Mouse (Mus musculus): ENCODE data around the gene C1ql1. TPM values are rescaled to one million over a fixed set of nuclear protein-coding genes. Genes with fewer than 3 reads are reported as not detected.

C1ql1 gene
- polyA plus RNA-seq (2015; fragmentation: Nextera tagmentation; extraction: Ambion mirVana), result 5.1 and 5.6 TPM in 2 replicates

DNA sequence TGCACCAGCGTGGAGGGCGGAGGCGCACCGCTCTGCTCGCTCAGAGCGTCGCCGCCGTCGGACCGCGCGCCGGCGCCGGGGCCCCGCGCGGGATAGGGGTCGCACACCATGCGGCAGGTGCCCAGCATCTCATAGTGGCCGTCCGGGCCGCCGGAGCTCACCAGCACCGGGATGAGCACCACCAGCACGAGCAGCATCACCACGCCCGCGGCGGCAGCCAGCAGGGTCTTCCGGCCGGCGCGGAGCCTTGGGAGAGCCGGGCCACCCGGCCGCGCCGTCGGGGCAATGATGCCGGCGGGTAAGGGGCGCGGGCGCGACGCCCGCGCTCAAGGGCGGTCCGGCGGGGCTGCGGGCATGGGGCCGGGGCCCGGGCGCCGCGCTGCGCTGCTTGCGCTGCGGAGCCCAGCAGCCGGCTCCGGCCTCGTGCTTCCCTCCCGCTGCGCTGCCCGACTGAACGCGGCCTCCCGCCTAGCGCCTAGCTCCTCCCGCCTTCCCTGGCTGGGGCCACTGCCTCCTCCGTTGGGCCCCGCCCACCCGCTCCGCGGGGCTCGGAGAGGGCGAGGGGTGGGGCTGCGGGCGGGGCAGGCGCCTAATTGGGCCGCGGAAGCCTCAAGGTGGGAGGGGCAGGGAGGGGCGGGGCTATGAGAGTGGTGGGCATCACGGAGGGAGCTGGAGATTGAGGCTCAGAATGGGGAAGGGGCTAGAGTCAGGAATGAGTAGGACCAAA lies at the start of gene C1ql1:
Gene C1ql1, minus strand, starts transcription at position 424 of the 727 bp plus-strand sequence.
- peak; percentile 91 for ATAC-seq (ENCODE audit: insufficient read depth, low FRiP score, low read depth)
- Histone ChIP-seq H3K4me1 (peaks cover 36% of the 10 kb centered on the region), H3K9ac (peak within 1 kb of the TSS; percentile 23; the same call in 1 of the 2 replicates), H3K36me3 (no peaks in the 10 kb centered on the region), H3K27ac (no peak within 1 kb of the TSS), H3K4me2 (peak within 1 kb of the TSS; percentile 86), H3K4me3 (replicated peaks) (peak within 1 kb of the TSS; percentile 43), H3K27me3 (replicated peaks) (peaks cover 78% of the 10 kb centered on the region), H3K9me3 (no peaks in the 10 kb centered on the region)
- under 1% methylated on average over 80 of the region's 87 CpGs for WGBS

DNA sequence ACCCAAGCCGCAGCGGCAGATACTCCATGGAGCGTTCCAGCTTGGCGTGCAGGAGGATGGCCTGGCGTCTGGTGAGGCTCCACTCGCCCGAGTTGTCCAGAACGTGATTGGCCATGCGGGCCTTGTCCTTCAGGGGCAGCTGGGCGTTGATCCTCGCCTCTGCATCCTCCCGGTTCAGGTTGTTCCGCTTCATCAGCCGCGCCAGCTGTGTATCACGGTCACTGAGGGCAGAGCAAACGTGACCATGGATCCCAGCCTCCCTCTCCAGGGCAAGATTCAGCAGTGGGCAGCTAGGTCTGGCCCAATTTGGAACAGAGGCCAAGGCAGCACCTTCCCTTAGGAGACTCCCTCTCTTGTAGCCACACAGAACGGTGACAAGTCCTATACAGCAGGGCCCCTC lies 48.5 kb upstream of the C1ql1 start:
- no peak for ATAC-seq (ENCODE audit: insufficient read depth, low FRiP score, low read depth)
- WGBS, result 90% methylated on average over 18 of the region's 18 CpGs
- Histone ChIP-seq H3K9me3 (no peaks in the 10 kb centered on the region), H3K27ac (no peak overlapping the region), H3K4me2 (no peak overlapping the region), H3K4me1 (peaks cover 19% of the 10 kb centered on the region; the same call in 1 of the 2 replicates), H3K27me3 (replicated peaks) (0 out of 2 replicates have a peak, but pooled peaks cover 12% of the 10 kb centered on the region), H3K9ac (no peak overlapping the region), H3K4me3 (replicated peaks) (no peak overlapping the region), H3K36me3 (peaks cover 35% of the 10 kb centered on the region)

DNA sequence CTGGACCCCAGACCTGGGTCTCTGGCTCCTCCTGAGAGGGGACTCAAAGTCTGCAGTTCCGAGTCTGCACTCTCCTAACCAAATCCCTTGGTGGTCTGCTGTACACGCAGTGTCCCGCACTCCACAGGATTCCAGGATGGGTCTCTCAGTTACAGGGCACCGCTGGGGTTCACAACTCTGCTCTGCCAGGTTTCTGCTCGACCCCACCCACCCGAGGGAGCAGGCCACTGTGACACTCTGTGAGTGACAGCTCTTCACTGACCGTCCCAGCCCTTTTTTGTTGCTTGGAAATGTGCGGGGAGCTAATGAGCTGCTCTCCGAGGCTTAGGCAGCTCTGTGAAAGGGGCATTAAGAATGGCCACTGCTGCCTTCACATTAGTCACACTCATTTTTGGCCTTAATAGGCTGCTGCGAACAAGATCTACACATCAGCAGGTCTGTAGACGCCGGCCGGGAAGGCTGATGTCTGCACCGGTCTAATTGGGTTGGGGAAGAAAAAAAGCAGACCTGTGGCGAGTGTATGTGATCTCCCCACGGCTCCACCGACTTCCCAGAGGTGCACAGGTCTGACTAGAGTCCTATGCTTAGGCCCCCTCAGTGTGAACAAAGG lies 47.0 kb upstream of the C1ql1 start:
- Histone ChIP-seq H3K4me3 (replicated peaks) (no peak overlapping the region), H3K36me3 (peaks cover 32% of the 10 kb centered on the region), H3K4me1 (peaks cover 22% of the 10 kb centered on the region; the same call in 1 of the 2 replicates), H3K9ac (no peak overlapping the region), H3K27ac (no peak overlapping the region), H3K4me2 (no peak overlapping the region), H3K27me3 (replicated peaks) (peaks cover 12% of the 10 kb centered on the region; the same call in 1 of the 2 replicates), H3K9me3 (no peaks in the 10 kb centered on the region)
- WGBS, result 53% methylated on average over 17 of the region's 17 CpGs
- no peak for ATAC-seq (ENCODE audit: insufficient read depth, low FRiP score, low read depth)

DNA sequence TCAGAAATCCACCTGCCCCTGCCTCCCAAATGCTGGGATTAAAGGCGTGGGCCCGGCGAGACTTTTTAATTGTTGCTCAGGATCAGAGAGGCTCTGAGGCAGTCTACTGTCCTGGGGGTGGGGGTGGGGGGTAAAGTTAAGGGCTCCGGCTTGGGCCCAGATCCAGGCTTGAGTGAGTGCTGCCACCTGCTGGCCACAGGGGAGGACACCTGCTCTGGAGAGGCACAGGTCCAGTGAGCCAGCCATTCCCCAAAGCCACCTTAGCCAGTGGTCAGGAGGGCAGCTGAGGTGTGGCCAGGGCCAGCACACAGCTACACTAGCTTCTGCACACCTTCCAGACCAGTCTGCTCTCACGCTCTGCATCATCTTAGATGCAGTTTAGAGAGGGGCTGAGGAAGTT lies 46.5 kb upstream of the C1ql1 start:
- Histone ChIP-seq H3K9me3 (no peaks in the 10 kb centered on the region), H3K4me3 (replicated peaks) (no peak overlapping the region), H3K27me3 (replicated peaks) (peaks cover 12% of the 10 kb centered on the region; the same call in 1 of the 2 replicates), H3K4me1 (peaks cover 19% of the 10 kb centered on the region; the same call in 1 of the 2 replicates), H3K4me2 (no peak overlapping the region), H3K27ac (no peak overlapping the region), H3K36me3 (peaks cover 27% of the 10 kb centered on the region), H3K9ac (no peak overlapping the region)
- WGBS, result 9% methylated on average over 5 of the region's 5 CpGs
- no peak for ATAC-seq (ENCODE audit: insufficient read depth, low FRiP score, low read depth)

DNA sequence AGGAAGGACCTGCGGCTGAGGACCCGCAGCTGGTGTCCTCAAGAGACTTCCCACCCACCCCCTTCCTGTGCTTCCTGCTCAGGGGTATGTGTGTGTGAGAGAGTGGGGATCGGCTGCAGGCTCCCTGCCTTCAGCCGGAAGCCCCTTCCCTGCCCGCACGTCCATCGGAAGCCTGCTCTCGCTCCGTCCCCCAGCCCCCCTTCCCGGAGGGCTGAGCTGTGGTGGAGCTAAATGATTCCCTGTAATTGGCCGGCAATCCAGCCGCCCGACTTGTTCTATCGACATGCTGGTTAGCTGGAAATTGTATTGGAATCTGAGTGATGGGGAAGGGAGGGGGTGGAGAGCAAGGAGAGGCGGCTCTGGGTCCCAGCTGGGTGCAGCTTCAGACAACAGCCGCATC lies 45.2 kb upstream of the C1ql1 start:
- Histone ChIP-seq H3K36me3 (peaks cover 20% of the 10 kb centered on the region), H3K4me2 (peak overlapping the region; percentile 45)
- ATAC-seq (ENCODE audit: insufficient read depth, low FRiP score, low read depth), result peak; percentile 32; the same call in 1 of the 2 replicates

DNA sequence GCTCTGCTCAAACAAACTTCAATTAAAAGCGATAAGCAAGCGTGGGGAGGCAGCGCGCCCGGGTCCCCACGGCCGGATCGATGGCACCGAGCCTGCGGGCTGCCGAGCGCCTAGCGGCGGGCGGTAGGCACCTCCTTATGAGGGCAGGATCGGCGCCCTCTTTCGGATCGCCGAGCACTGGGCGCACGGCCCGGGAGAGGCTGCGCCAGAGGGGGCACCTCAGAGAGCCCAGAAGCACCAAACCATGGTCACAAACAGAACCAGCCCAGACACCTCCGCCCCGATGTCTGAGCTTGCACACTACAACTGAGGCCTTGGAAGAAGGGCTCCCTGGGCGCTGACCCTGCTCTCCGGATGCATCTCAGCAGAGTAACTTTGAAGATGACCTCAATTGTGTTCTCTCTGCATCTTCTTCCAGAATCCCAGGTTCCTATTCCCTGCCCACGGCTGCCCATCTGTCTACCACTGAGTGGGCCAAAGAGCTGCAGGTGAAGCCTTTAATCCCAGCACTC lies 43.7 kb upstream of the C1ql1 start:
- peak overlapping the region; percentile 36 for H3K4me3 ChIP-seq (replicated peaks)
- H3K9me3 ChIP-seq, result no peaks in the 10 kb centered on the region
- ATAC-seq (ENCODE audit: insufficient read depth, low FRiP score, low read depth), result no peak
- H3K4me1 ChIP-seq, result peaks cover 19% of the 10 kb centered on the region; the same call in 1 of the 2 replicates
- WGBS, result 5% methylated on average over 29 of the region's 29 CpGs
- H3K9ac ChIP-seq, result 0 out of 2 replicates have a peak overlapping the region, but pooled peaks have one; percentile 2
- H3K27me3 ChIP-seq (replicated peaks), result peaks cover 15% of the 10 kb centered on the region; the same call in 1 of the 2 replicates
- H3K36me3 ChIP-seq, result peaks cover 15% of the 10 kb centered on the region
- peak overlapping the region; percentile 77 for H3K4me2 ChIP-seq
- no peak overlapping the region for H3K27ac ChIP-seq

More for the DNA sequence above, 45.2 kb upstream of the C1ql1 start:
- H3K27ac ChIP-seq, result peak overlapping the region; percentile 28; the same call in 1 of the 2 replicates
- H3K4me3 ChIP-seq (replicated peaks), result peak overlapping the region; percentile 18
- WGBS, result 2% methylated on average over 16 of the region's 16 CpGs
- H3K9me3 ChIP-seq, result no peaks in the 10 kb centered on the region
- peaks cover 13% of the 10 kb centered on the region; the same call in 1 of the 2 replicates for H3K27me3 ChIP-seq (replicated peaks)
- peaks cover 19% of the 10 kb centered on the region; the same call in 1 of the 2 replicates for H3K4me1 ChIP-seq
- no peak overlapping the region for H3K9ac ChIP-seq

DNA sequence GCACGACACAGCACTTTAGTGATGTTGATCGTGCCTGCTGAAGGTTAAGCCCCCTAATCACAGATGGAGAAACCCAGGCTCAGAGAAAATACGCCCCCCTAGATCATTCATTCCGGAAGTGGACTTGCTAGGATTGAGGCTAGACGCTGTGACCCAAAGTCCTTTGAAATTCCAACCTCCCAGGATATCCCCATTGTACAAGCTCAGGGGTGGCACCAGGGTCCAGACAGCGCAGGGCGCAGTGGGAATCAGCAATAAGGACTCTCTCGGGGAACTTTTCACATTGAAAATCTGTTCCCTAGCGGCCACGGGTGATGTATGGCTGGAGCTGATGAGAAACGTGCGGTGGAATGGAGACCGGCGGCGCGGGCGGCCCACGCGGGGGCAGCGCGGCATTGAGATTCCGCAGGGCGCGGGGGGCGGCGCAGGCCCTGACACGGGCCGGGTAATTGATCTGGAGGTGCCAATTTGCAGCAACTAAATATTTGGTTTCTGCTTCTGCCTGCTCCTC lies 43.2 kb upstream of the C1ql1 start:
- Histone ChIP-seq H3K9ac (0 out of 2 replicates have a peak overlapping the region, but pooled peaks have one; percentile 2), H3K9me3 (no peaks in the 10 kb centered on the region)
- 10% methylated on average over 28 of the region's 28 CpGs for WGBS

DNA sequence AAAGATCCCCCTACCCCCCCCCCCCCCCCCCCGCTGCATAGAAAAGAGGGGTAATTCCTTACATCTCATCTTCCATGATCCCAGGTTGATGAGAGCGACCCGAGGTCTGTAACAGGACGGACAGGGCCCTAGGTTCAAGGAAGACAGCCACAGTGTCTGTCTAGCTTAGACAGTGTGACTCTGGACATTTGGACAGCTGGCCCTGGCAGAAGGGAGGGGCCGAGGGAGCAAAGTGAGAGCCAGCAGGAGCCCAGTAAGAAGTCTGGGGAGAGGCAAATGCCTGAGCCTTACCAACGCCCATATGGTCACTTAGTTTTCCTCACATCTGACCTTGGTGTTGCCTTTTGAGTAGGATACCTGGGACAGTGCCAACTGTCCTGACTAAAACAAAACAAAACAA lies 38.7 kb upstream of the C1ql1 start:
- Histone ChIP-seq H3K4me1 (peaks cover 7% of the 10 kb centered on the region; the same call in 1 of the 2 replicates), H3K27ac (no peak overlapping the region), H3K9me3 (no peaks in the 10 kb centered on the region), H3K36me3 (no peaks in the 10 kb centered on the region), H3K27me3 (replicated peaks) (peaks cover 4% of the 10 kb centered on the region; the same call in 1 of the 2 replicates), H3K9ac (no peak overlapping the region), H3K4me3 (replicated peaks) (no peak overlapping the region), H3K4me2 (no peak overlapping the region)
- no peak; the same call in 1 of the 2 replicates for ATAC-seq (ENCODE audit: insufficient read depth, low FRiP score, low read depth)
- WGBS, result 48% methylated on average over 5 of the region's 6 CpGs

More for the DNA sequence above, 43.2 kb upstream of the C1ql1 start:
- Histone ChIP-seq H3K4me2 (peak overlapping the region; percentile 77), H3K36me3 (peaks cover 10% of the 10 kb centered on the region), H3K27ac (no peak overlapping the region), H3K27me3 (replicated peaks) (peaks cover 15% of the 10 kb centered on the region; the same call in 1 of the 2 replicates), H3K4me1 (peaks cover 19% of the 10 kb centered on the region; the same call in 1 of the 2 replicates), H3K4me3 (replicated peaks) (peak overlapping the region; percentile 36)
- ATAC-seq (ENCODE audit: insufficient read depth, low FRiP score, low read depth), result no peak

DNA sequence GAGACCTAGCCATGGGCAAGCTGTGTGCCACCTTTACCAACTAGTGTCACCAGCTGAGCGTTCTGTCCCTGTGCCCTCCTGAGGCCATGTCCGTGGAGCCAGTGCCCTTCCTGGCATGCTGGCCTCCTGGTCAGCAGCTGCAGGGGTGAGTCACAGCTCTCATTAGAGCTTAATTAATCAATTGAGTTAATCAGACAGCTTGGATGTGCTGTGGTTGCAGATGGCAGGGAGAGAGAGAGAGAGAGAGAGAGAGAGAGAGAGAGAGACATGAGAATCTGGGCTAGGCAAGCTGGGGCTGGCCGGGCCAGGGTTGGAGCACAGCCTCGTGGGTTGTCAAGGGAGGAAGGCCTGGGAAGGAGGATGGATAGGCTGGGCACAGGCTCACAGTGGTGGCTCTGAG lies 38.1 kb upstream of the C1ql1 start:
- H3K27me3 ChIP-seq (replicated peaks), result peaks cover 3% of the 10 kb centered on the region; the same call in 1 of the 2 replicates
- H3K9ac ChIP-seq, result no peak overlapping the region
- H3K36me3 ChIP-seq, result no peaks in the 10 kb centered on the region
- H3K4me2 ChIP-seq, result no peak overlapping the region
- H3K4me1 ChIP-seq, result 0 out of 2 replicates have a peak, but pooled peaks cover 2% of the 10 kb centered on the region
- no peak overlapping the region for H3K27ac ChIP-seq
- 54% methylated on average over 4 of the region's 4 CpGs for WGBS
- H3K4me3 ChIP-seq (replicated peaks), result no peak overlapping the region
- H3K9me3 ChIP-seq, result no peaks in the 10 kb centered on the region
- ATAC-seq (ENCODE audit: insufficient read depth, low FRiP score, low read depth), result no peak; the same call in 1 of the 2 replicates

DNA sequence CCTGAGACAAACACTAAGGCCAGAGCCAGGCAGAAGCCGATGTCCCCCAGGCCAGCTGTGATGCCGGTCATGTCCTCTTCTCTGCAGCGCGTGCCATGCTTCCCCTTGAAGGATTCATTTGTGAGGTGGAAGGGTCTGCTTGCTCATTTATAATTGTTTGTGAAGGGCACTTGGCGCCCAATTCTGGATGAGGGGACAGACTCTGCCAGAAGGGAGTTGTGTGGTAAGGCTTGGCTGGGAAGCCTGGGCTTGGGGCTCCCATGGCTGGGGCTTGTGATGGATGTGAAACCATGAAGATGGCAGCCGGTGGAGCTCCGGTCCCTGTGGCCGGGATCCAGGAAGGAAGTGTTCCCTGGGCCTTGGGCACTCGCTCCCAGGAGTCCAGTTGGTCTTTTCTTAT lies 37.6 kb upstream of the C1ql1 start:
- Histone ChIP-seq H3K4me1 (no peaks in the 10 kb centered on the region), H3K4me3 (replicated peaks) (no peak overlapping the region), H3K27me3 (replicated peaks) (peaks cover 3% of the 10 kb centered on the region; the same call in 1 of the 2 replicates), H3K9me3 (no peaks in the 10 kb centered on the region), H3K27ac (no peak overlapping the region), H3K36me3 (no peaks in the 10 kb centered on the region), H3K9ac (no peak overlapping the region), H3K4me2 (no peak overlapping the region)
- WGBS, result 85% methylated on average over 9 of the region's 9 CpGs
- ATAC-seq (ENCODE audit: insufficient read depth, low FRiP score, low read depth), result no peak

DNA sequence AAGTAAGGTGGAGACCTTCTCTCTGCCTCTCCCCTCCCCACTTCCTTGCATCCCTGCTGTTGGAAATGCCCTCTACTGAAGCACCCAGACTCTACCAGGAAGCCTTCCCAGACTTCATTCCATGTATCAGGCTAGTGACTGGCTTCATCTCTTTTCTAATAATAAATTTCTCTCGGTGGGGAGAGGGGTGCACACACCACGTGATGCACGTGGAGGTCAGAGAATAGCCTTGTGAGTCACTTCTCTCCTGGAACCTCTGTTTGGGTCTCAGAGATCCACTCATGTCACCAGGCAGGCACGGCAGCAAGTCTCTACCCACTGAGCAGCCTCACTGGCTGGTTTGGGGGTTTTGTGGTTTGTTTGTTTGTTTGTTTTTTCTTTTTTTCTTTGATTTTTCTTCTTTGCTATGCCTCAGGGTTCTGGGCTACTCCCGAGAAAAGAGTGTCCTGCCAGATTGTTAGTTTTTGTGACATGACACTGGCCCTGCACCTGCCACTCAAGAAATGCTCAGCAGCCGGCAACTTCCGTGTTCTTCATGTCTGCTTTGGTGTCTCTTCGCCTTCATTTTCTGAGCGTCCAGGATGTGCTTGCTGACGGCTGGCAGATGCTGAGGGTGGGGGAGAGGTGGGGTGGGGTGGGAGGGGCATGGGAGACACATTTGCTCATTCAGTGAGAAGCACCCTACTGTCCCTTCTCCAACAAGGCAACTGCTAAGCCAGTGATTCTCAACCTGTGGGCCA lies 34.8 kb upstream of the C1ql1 start:
- Histone ChIP-seq H3K27me3 (replicated peaks) (no peaks in the 10 kb centered on the region), H3K4me3 (replicated peaks) (no peak overlapping the region), H3K9ac (no peak overlapping the region), H3K27ac (no peak overlapping the region), H3K36me3 (no peaks in the 10 kb centered on the region), H3K4me2 (no peak overlapping the region), H3K4me1 (no peaks in the 10 kb centered on the region), H3K9me3 (no peaks in the 10 kb centered on the region)
- ATAC-seq (ENCODE audit: insufficient read depth, low FRiP score, low read depth), result no peak
- WGBS, result 50% methylated on average over 10 of the region's 10 CpGs

All from stomach, embryonic 15.5 days (tissue).